Mouse (Mus musculus) lung, postnatal 0 days (tissue): ENCODE data around the gene Slc22a23. TPM values are rescaled to one million over a fixed set of nuclear protein-coding genes. Genes with fewer than 3 reads are reported as not detected.

ENCODE experiments used
- ATAC-seq: fragments of 200-750 bp; cut with Nextera tagmentation; 2 replicates; pipeline ENCODE4 v1.8.0; 2017; ENCODE audit warnings: moderate library complexity
- DNase-seq: peaks from one replicate; pipeline ENCODE4 v3.0.0-alpha.2; 2016; ENCODE audit warnings: low spot score
- H3K27ac ChIP-seq: fragments of 300-500 bp; sonication (generic); 2 replicates; pipeline ENCODE4 v1.5.1; 2014; ENCODE audit warnings: antibody characterized with exemption, mild to moderate bottlenecking, low read length, mixed read lengths
- H3K27me3 ChIP-seq: fragments of 300-500 bp; sonication (generic); replicated peaks from 2 replicates; pipeline ENCODE4 v1.6.1; 2014; ENCODE audit warnings: low read length, mixed read lengths; ENCODE audit not compliant: insufficient read depth
- H3K36me3 ChIP-seq: fragments of 300-500 bp; sonication (generic); 2 replicates; pipeline ENCODE4 v1.6.1; 2014; ENCODE audit warnings: low read length, mixed read lengths; ENCODE audit not compliant: insufficient read depth
- H3K4me1 ChIP-seq: fragments of 300-500 bp; sonication (generic); 2 replicates; pipeline ENCODE4 v1.6.1; 2014; ENCODE audit warnings: antibody characterized with exemption, low read depth, low read length, mixed read lengths; ENCODE audit not compliant: insufficient read depth
- H3K4me2 ChIP-seq: fragments of 300-500 bp; sonication (generic); replicated peaks from 2 replicates; pipeline ENCODE4 v1.6.1; 2014; ENCODE audit warnings: low read depth, mild to moderate bottlenecking, low read length, moderate library complexity, mixed read lengths
- H3K4me3 ChIP-seq: fragments of 300-500 bp; sonication (generic); 2 replicates; pipeline ENCODE4 v1.5.1; 2014; ENCODE audit warnings: low read depth, low read length
- H3K9ac ChIP-seq: fragments of 300-500 bp; sonication (generic); replicated peaks from 2 replicates; pipeline ENCODE4 v1.6.1; 2014; ENCODE audit warnings: low read depth, mild to moderate bottlenecking
- H3K9me3 ChIP-seq: fragments of 300-500 bp; sonication (generic); 2 replicates; pipeline ENCODE4 v1.6.1; 2016; ENCODE audit warnings: low read length, mixed read lengths
- CTCF ChIP-seq: IDR thresholded peaks from 2 replicates; pipeline ENCODE4 v1.5.1; 2016; ENCODE audit warnings: antibody characterized with exemption, mild to moderate bottlenecking
- EP300 ChIP-seq: IDR thresholded peaks from 2 replicates; pipeline ENCODE4 v1.6.1; 2016; ENCODE audit warnings: antibody characterized with exemption, mild to moderate bottlenecking, control low read depth
- WGBS: fragments of 180-500 bp; shearing (Covaris S2); extraction: QIAGEN DNeasy Blood & Tissue Kit; methylation state at CpG from one replicate; pipeline ENCODE4 v1.1.7; 2014; 5-methylcytosine and 5-hydroxymethylcytosine counted together
- polyA plus RNA-seq: library from polyadenylated mRNA; unstranded; fragments of >200 nt; fragmentation: Nextera tagmentation; extraction: Ambion mirVana; gene quantifications from 2 replicates; pipeline ENCODE4 v1.2.1, GENCODE M21; 2015

Gene Slc22a23
- polyA plus RNA-seq, 1 experiment from 2014 or later, result 8.1 TPM

DNA sequence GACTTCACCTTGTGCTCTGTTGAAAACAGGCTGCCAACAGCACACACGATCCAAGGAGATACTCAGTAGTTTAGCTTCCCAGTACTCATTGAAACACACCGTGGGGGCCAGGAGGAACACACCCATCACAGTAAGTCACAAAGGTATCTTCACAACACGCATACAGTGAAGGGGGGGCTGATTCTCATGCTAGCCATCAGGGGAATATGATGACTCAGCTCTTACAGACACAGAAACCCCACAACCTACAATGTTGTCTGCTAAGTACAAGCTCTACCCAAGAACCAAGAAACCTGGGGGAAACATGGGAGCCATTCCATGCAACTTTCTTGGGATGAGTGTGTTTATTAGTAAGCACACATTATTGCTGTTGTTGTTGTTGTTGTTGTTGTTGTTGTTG lies 86.2 kb downstream of the Slc22a23 start:
- no peaks in the 10 kb centered on the region for H3K9me3 ChIP-seq
- H3K4me1 ChIP-seq, result peaks cover 8% of the 10 kb centered on the region; the same call in 1 of the 2 replicates
- no peaks in the 10 kb centered on the region for H3K36me3 ChIP-seq
- no peak overlapping the region for H3K4me3 ChIP-seq
- no peak overlapping the region for H3K9ac ChIP-seq
- no peak overlapping the region for H3K4me2 ChIP-seq
- no peak overlapping the region for H3K27ac ChIP-seq
- no peaks in the 10 kb centered on the region for H3K27me3 ChIP-seq
- TF ChIP-seq EP300, result no peak
- TF ChIP-seq CTCF, result no peak
- 86% methylated on average over 3 of the region's 3 CpGs for WGBS
- ATAC-seq (no peak), DNase-seq (no peak)

DNA sequence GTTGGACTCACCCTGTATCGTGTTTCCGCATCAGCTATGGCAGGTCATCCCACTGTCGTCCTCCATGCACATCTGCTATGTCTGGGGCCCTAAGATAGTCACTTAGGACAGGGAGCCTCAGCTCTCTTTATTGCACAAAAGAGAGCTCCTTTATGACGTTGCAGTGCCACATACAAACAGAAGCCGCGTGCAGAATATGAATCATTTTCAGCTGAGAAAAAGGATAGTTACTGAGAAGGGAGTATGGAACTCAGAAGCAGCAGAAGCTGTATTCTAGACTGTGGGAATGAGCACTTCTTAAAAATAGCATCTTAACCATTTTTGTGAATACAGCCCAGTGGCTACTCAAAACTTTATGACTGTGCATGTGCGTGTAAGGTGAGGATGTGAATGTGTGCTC lies 87.8 kb downstream of the Slc22a23 start:
- no peak overlapping the region for H3K27ac ChIP-seq
- H3K27me3 ChIP-seq, result no peaks in the 10 kb centered on the region
- peaks cover 8% of the 10 kb centered on the region; the same call in 1 of the 2 replicates for H3K4me1 ChIP-seq
- no peak overlapping the region for H3K9ac ChIP-seq
- WGBS, result 84% methylated on average over 7 of the region's 7 CpGs
- TF ChIP-seq EP300 (no peak), CTCF (no peak)
- H3K4me2 ChIP-seq, result no peak overlapping the region
- no peaks in the 10 kb centered on the region for H3K9me3 ChIP-seq
- H3K4me3 ChIP-seq, result no peak overlapping the region
- H3K36me3 ChIP-seq, result no peaks in the 10 kb centered on the region
- no peak for DNase-seq
- ATAC-seq, result no peak

DNA sequence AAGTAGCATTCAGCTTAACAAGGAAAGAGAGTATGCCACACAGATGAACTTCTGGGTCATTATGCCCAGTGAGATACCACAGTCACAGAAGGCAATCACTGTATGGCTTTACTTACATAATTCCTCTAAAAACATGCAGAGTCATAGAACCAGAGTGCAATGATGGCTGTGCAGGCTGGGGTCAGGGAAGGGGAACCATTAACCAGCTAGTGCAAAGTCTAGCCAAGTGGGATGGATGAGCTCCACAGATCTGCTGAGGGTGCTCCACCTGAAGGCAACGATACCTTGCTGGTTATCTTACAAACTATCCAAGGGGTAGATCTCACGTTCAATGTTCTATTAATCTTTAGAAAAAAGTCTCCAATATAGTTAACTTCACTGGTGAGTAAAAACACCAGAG lies 88.3 kb downstream of the Slc22a23 start:
- Histone ChIP-seq H3K27ac (no peak overlapping the region), H3K36me3 (no peaks in the 10 kb centered on the region), H3K9me3 (no peaks in the 10 kb centered on the region), H3K27me3 (no peaks in the 10 kb centered on the region), H3K4me3 (no peak overlapping the region), H3K4me2 (no peak overlapping the region), H3K4me1 (peaks cover 8% of the 10 kb centered on the region; the same call in 1 of the 2 replicates), H3K9ac (no peak overlapping the region)
- TF ChIP-seq CTCF (no peak), EP300 (no peak)
- DNase-seq (no peak), ATAC-seq (no peak)
- 76% methylated on average over 2 of the region's 2 CpGs for WGBS

DNA sequence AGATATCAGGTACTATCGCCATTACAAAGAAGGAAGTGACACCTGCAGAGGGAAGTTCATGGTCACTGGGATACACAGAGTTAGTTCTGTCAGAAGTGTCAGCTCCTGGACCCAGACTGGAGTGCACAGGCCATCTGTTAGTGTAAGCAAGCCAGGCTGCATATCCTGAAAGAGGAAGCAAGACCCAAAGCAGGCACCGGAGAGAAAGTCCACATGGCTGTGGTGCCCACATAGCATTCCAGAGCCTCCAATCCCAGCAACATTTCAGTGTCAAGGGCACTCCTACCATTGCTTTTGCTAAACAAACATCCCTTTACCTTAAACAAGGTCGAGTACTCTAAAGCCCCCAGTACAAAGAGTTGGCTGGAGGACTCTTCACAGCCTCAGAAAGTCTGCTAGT lies 89.7 kb downstream of the Slc22a23 start:
- Histone ChIP-seq H3K9me3 (no peaks in the 10 kb centered on the region), H3K27ac (peak overlapping the region; percentile 21; the same call in 1 of the 2 replicates), H3K4me2 (no peak overlapping the region), H3K27me3 (no peaks in the 10 kb centered on the region), H3K4me1 (peaks cover 8% of the 10 kb centered on the region; the same call in 1 of the 2 replicates), H3K9ac (no peak overlapping the region), H3K36me3 (no peaks in the 10 kb centered on the region), H3K4me3 (no peak overlapping the region)
- WGBS, result 30% methylated on average over 3 of the region's 3 CpGs
- TF ChIP-seq EP300, result peak; percentile 83
- no peak for TF ChIP-seq CTCF
- ATAC-seq (peak; percentile 86), DNase-seq (peak; percentile 69)

DNA sequence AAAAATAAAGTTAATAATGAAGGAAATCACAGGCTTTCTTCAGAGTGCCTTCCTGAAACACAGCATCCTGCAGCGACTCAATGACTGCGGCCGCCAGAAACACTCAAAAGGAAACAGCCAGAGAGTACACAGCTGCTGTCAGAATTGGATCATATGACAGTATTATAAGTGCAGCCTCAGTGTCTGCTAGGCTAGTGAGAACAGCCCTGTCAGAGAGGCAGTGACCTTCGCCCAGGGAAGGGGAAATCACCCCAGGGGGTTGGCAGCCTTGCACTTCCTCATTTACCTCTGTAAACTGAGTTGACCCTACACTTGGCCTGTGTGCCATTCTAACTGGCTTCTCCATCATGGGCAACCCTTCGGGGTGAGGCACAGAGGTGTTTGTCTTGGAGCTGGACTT lies 90.3 kb downstream of the Slc22a23 start:
- H3K4me1 ChIP-seq, result peaks cover 8% of the 10 kb centered on the region; the same call in 1 of the 2 replicates
- TF ChIP-seq EP300 (no peak), CTCF (no peak)
- H3K36me3 ChIP-seq, result no peaks in the 10 kb centered on the region
- no peak overlapping the region for H3K9ac ChIP-seq
- 0 out of 2 replicates have a peak overlapping the region, but pooled peaks have one; percentile 40 for H3K27ac ChIP-seq
- peak; percentile 46 for DNase-seq
- ATAC-seq, result peak; percentile 41
- no peak overlapping the region for H3K4me2 ChIP-seq
- no peak overlapping the region for H3K4me3 ChIP-seq
- H3K9me3 ChIP-seq, result no peaks in the 10 kb centered on the region
- no peaks in the 10 kb centered on the region for H3K27me3 ChIP-seq
- WGBS, result 27% methylated on average over 5 of the region's 5 CpGs

DNA sequence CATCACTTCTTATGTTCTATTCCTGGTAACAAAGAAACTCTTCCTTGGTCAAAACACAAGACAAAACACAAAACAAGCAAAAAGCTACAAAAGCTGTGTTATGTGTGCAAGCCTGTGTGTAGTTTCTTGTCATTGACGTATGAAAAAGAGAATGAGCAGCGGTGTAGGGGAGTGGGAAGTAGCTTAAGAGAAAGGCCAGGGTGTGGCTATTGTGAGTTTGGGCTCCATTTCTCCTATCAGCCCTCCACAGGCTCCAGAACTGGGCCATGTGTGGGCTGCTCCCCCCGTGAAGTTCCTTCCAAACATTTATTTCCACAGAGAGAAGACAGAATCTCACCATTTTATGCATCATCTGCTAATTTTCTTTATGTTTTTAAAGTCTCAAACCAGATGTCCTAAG lies 91.2 kb downstream of the Slc22a23 start:
- TF ChIP-seq EP300 (no peak), CTCF (no peak)
- H3K9me3 ChIP-seq, result no peaks in the 10 kb centered on the region
- no peaks in the 10 kb centered on the region for H3K36me3 ChIP-seq
- H3K9ac ChIP-seq, result no peak overlapping the region
- no peaks in the 10 kb centered on the region for H3K27me3 ChIP-seq
- DNase-seq, result no peak
- no peak for ATAC-seq
- no peak overlapping the region for H3K4me2 ChIP-seq
- H3K27ac ChIP-seq, result no peak overlapping the region
- H3K4me1 ChIP-seq, result peaks cover 13% of the 10 kb centered on the region; the same call in 1 of the 2 replicates
- WGBS, result 80% methylated on average over 3 of the region's 3 CpGs
- H3K4me3 ChIP-seq, result no peak overlapping the region
